Mouse (Mus musculus) liver, adult 10 weeks (tissue): ENCODE results near the gene Col2a1. TPM values are rescaled to one million over a fixed set of nuclear protein-coding genes. Genes with fewer than 3 reads are reported as not detected.

Experiments
- polyA plus RNA-seq: library from polyadenylated mRNA; stranded (reverse); fragments of 350-450 nt; fragmentation: Illumina TruSeq; extraction: RNeasy Lipid Tissue Mini Kit (QIAGEN cat#74804); gene quantifications from one replicate; pipeline ENCODE4 v1.2.3, GENCODE M21; 2014; ENCODE audit warnings: low read depth, low replicate concordance

Col2a1 gene
- not detected for polyA plus RNA-seq

DNA sequence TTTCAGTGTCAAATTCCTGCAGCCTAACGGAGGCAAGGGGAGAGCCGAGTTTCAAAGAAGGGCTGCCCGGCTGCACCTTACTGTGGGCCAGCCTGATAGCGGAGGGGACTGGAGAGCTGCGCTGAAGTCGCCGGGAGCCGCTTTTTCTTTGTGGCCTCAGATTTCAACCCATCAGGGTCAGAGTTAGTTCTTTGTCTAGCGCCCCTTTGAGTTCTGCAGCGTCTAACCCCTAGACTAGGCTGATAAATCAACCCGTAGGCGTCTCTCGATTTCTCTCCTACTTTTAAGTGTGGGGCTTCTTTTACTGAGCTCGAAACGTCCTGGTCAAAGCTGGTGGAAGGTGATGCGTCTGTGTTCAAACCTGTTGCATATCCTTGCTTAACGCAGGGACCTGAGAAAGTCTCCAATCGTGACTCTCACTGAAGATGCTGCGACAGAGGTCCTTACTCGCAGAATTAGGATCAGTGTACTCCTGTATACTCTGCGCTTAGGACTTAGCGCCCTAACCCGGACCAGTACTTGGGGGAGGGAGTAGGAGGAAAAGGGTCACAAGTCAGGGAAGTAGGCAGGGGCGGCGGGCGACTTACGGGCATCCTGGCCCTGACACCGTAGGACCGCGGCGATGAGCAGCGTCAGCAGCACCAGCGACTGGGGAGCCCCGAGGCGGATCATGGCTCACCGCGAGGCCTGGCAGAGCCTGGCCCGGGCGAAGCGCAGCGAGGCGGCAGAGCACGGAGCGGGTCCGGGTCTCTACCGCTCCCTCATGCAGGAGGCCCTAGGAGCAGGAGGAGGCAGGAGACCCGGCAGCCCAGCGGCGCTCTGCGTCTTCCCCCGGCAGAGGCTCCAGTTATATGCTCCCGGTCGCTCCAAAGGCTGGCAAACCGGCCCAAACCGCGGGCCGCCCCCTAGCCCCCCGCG lies at the start of gene Col2a1:
Gene Col2a1, minus strand, starts transcription at position 874 of the 918 bp plus-strand sequence.

DNA sequence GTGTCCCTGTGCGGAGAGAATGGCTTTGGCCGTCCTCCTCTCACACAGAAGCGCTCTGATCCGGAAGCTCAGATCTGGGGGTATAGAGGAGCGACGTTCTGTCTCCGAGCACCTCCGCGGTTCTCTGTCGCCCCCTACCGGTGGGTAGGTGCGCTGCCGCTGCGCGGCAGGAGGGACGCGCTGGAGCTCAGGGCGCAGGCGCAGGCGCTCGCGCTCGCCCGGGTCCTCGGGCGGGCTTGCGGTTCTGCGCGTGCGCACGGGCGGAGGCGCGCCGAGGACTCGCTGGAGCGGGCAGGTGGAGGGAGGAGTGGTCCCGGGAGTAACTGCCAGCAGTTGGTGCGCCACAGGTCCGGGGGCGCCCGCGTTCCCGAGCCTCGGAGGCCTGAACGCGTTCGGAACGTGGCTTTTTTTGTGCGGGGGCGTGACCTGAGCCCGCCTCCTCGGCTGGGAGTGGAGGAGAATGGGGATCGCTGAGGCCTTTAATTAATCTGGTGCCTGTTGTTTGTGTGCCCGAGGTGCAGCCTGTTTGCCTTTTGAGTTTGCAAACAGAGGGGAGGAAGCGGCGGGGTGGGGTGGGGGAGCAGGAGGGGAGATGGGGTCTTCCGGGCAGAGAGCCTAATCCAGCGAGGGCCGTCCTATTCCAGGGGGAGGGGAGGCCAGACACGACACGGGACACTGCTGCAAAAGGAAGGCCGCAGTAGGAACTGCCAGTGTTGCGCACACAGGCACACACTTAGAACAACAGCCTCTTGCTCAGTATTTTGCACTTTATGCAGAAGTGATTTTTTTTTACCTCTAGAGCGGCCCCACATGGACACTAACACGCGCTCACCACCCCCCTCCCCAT lies 40.3 kb downstream of the Col2a1 start, which contains the start of gene Tmem106c:
Gene Tmem106c, plus strand, starts transcription at position 212 of the 847 bp plus-strand sequence.

Other genes starting within 250 kb of the Col2a1 start
- gene Rapgef3, start 236.7 kb downstream of the Col2a1 start, polyA plus RNA-seq = not detected
- 20.7 TPM for gene Slc48a1, start 226.2 kb downstream of the Col2a1 start, polyA plus RNA-seq
- gene Hdac7, start 160.2 kb downstream of the Col2a1 start, polyA plus RNA-seq = 1.3 TPM
- not detected for gene Vdr, start 94.1 kb downstream of the Col2a1 start, polyA plus RNA-seq
- gene Tmem106c, start 40.5 kb downstream of the Col2a1 start, polyA plus RNA-seq = 9.5 TPM
- gene Pfkm, start 87.9 kb upstream of the Col2a1 start, polyA plus RNA-seq = 2.6 TPM
- gene Senp1, start 89.0 kb upstream of the Col2a1 start, polyA plus RNA-seq = 8.6 TPM
- 16.2 TPM for gene Asb8, start 160.9 kb upstream of the Col2a1 start, polyA plus RNA-seq
- not detected for gene Ccdc184, start 162.5 kb upstream of the Col2a1 start, polyA plus RNA-seq
- gene Olfr288, start 190.8 kb upstream of the Col2a1 start, polyA plus RNA-seq = not detected
- gene Gm44579, start 216.3 kb upstream of the Col2a1 start, polyA plus RNA-seq = not detected
- not detected for gene Olfr287, start 216.4 kb upstream of the Col2a1 start, polyA plus RNA-seq
- not detected for gene Olfr286, start 229.8 kb upstream of the Col2a1 start, polyA plus RNA-seq